Mouse (Mus musculus) brain, adult 10 weeks (tissue): ENCODE data around the gene Dusp5. TPM values are rescaled to one million over a fixed set of nuclear protein-coding genes. Genes with fewer than 3 reads are reported as not detected.

Experiments
- polyA plus RNA-seq: library from polyadenylated mRNA; stranded (reverse); fragments of 350-450 nt; fragmentation: Illumina TruSeq; extraction: RNeasy Lipid Tissue Mini Kit (QIAGEN cat#74804); gene quantifications from one replicate; pipeline ENCODE4 v1.2.3, GENCODE M21; 2015; ENCODE audit warnings: low read depth, low replicate concordance

Dusp5 gene
- 12.0 TPM for polyA plus RNA-seq

GRCm38 (mm10) chr19:53528752-53529454, at the start of gene Dusp5:
TSS of gene Dusp5 (plus strand) at chr19:53529109.

DNA sequence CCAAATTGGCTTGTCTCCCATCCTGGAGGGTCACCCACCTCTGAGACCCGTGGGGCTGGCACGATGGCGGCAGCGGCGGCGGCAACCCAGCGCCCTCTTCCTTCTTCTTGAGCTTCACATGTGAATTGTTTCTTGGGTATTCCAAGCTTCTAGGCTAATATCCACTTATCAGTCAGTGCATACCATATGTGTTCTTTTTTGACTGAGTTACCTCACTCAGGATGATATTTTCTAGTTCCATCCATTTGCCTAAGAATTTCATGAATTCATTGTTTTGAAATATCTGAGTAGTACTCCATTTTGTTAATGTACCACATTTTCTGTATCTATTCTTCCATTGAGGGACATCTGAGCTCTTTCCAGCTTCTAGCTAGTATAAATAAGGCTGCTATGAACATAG, 60.1 kb downstream of the Dusp5 start, which contains the start of gene Nutf2-ps1:
TSS of gene Nutf2-ps1 (minus strand) at position 101 of the 400 bp plus-strand sequence.

Other genes starting within 250 kb of the Dusp5 start
- 81.7 TPM for gene Mxi1, start 218.6 kb upstream of the Dusp5 start, polyA plus RNA-seq
- not detected for gene Gm10197, start 157.3 kb upstream of the Dusp5 start, polyA plus RNA-seq
- gene Smndc1, start 138.5 kb upstream of the Dusp5 start, polyA plus RNA-seq = 41.1 TPM
- 7.0 TPM for gene Nutf2-ps1, start 60.0 kb downstream of the Dusp5 start, polyA plus RNA-seq
- gene Smc3, start 71.3 kb downstream of the Dusp5 start, polyA plus RNA-seq = 25.1 TPM
- gene Rbm20, start 148.2 kb downstream of the Dusp5 start, polyA plus RNA-seq = 1.6 TPM